Mouse (Mus musculus) cerebellum, postnatal 10 days (tissue): ENCODE measurements at regions not wholly inside any gene's neighbourhood (a gene's known extent, or its start where the extent isn't known, plus 50 kb on each side); places are given as distances from the start of the nearest gene placed in this dataset.
A peak's percentile ranks its signal among the peaks of the same experiment; 100 is the strongest.

Experiments used
- DNase-seq, 2 experiments: peaks; one replicate each; pipeline ENCODE4 v3.0.0; 2021; ENCODE audit warnings: mixed read lengths in 2 of 2

DNA sequence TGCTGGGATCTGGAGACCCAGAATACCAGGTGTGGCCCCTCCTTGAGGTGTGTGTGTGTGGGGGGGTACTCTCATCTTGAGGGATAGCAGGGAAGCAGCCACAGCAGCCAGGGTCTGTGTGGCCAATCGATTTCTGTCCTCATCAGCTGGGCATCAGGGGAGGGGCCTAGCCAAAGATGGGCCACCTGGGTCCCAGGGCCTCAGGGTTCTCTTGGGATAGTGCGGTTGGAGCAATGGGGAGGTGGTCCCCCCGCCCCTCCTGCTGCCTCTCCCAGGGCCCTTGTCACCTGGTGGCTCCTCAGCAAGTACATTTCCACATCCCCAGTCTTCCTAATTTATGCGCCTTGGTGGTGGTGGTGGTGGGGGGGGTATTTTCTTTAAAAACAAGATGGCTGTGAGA, 55.4 kb downstream of the Uncx start:
- DNase-seq = no peak

GRCm38 (mm10) chr5:139599191-139599937, 56.1 kb downstream of the Uncx start:
- peak in 1 of 2 experiments; percentile 47 for DNase-seq

GRCm38 (mm10) chr5:139600213-139600612, 56.9 kb downstream of the Uncx start:
- no peak for DNase-seq

GRCm38 (mm10) chr5:139602860-139603259, 59.6 kb downstream of the Uncx start:
- DNase-seq = peak; percentile 53 to 56

DNA sequence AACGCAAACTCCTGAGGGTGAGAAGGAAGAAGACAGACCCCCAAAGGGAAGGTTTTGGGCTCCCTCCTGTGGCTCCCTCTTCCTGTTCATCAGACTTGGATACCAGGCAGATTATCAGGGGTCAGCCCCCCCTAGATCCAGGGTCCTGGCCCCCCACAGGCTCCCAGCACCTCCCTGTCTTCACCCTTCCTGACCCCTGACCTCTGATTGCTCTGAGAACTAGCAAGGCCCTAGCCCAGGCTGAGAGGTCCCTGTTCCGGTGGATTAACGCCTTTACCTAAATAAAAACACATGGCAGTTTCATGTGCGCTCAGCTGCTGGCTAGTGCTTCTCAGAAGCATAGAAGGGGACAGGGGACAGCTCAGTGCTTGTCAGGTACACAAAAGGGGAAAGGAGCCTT, 60.2 kb downstream of the Uncx start:
- DNase-seq = no peak

- peak in 1 of 2 experiments; percentile 28 for DNase-seq
Observed at GRCm38 (mm10) chr5:139604327-139604726, 61.0 kb downstream of the Uncx start.

DNA sequence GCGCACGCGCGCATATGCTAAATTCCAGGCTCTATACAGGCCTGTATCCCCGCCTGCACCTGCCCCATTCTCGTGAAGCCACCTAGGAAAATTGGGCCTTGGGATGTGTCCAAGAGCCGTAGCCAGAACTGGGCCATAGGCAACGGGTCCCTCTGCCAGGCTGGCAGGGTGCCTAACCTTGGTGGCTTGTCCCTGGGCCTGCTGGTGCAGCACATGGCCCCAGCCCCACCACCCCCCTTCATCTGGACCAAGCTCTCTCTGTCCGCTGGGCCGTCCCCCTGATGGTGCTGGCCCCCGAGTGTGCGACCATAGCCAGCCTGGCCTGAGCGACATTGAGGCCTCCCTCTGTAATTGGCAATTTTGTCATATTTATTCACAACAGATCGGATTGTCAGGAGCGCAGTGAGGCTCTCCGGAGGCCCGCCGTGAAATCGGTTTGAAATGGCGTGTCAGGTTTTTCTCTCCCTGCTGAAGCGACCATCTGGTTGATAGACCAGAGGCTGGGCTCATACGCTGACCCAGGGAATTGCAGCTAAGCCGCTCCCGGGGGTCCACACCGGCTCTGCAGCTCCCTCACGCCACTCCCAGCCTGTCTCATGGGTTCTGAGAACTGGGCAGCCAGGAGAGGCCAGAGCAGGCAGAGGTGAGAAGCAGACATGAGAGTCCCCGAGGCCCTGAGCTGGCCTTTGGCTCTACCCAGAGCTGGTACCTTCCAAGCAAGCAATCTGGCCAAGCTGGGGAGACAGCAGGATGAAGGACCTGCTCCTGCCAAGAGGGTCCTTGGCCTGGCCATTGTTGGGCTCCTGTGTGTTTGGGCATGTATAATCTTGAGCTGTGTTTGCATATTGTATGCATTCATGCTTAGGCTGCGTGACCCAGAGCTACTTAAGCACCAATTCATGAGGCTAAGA, 67.6 kb downstream of the Uncx start:
- peak; percentile 99 to 100 for DNase-seq

- peak; percentile 76 to 77 for DNase-seq
Observed at GRCm38 (mm10) chr5:139612224-139612623, 68.9 kb downstream of the Uncx start.

GRCm38 (mm10) chr5:139612676-139613075, 69.4 kb downstream of the Uncx start:
- DNase-seq = peak; percentile 55 to 56

DNA sequence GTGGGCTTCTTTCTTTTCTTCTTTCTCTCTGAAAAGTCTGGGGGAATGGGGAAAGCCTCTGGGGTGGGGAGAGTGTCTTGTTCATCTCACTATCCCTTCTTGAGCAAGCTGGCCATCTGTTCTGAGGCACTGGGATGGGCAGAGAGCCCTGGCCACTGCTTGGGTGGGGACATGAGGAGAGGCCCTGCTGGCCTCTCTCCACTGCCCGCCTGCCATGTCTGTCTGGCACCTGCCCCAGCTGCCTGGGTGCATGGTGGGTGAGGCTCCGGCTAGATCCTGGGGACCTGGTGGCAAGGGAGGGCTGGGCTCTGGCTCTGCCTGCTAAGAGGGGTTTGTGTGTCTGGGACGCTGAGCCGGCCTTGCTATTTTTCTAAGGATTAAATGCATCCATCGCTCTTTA, 70.3 kb downstream of the Uncx start:
- DNase-seq = peak; percentile 91 to 96

DNA sequence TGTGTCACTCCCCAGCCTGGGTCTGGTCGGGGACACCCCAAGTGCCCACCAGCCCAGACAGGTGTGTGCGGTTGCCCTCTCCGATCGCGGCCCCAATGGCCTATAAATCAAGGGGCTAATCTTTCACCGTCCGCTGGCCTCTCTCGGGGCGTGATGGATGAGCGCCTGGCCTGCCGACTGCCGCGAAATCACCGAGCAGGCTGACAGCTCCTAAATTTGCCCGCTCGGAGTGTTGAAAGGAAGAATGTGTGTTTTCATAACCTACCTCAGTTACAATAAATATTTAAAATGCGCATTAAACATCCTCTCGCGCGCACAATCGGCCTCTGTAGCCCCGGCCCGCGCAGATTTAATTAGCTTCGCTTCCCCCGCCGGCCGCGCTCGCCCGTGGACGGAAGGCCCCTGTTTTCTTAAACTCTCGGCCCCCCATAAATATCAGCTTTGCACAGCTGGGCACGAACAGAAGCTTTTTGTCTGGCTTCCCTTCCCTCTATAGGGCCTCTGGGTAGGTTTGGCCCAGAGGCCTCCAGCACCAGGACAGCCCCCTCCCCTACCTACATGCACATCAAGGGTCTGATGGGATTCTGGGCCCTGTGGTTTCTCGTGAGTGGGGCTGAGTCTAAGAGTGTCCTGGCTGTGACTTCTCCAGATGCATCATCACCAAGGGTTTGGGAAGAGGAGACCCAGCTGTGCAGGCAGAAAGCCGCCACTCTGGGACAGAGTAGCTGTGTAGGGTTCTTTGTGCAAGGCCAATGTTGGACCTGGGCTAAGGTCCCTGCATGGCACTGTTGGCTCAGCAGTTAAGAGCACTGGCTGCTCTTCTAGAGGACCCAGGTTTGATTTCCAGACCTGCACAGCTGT, 76.2 kb downstream of the Uncx start:
- DNase-seq = peak in 1 of 2 experiments; percentile 32

DNA sequence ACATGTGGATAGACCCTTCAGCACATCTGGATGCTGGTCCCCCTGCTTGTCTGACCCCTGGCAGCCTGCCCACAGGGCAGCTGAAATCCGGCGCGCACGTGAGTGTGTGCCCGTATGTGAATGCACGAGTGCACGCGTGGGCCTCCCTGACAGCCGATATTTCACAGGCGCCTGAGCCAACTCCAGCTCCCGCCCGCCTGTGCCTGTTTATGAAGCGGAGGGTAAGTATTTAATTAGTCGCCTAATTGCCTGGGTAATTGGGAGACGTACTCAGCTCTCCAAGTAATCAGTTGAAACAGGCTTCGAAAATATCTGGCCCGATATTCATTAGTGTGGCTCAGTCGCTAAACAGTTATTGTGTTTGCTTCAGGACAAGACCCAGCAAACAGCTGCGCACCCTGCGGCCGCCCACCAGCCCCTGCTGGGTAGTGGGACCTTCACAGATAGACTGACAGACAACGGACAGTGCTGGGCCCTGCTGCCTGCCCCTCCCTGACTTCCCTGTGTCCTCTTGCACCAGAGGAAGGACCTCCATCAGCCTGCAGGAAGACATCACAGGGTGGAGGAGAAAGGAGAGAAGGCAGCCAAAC, 82.7 kb downstream of the Uncx start:
- peak; percentile 63 to 64 for DNase-seq

DNA sequence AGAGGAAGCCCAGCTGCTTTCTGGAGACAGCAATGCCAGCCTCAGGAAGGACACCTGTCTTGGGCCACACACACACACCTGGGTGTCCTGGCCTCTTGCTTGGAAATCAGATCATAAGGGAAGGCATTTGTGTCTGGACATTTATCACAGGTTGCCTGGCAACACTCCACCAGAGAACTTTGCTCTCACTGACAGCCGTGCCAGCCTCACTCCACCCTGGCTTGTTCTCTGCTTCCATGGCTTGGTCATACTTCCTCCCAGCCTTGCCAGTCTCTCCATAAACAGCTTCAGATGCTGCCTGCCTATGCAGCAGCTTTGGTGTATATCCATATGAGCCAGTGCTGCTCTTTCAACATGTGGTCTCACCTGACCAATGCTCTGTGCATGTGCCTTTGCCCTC, 84.3 kb downstream of the Uncx start:
- DNase-seq = no peak

DNA sequence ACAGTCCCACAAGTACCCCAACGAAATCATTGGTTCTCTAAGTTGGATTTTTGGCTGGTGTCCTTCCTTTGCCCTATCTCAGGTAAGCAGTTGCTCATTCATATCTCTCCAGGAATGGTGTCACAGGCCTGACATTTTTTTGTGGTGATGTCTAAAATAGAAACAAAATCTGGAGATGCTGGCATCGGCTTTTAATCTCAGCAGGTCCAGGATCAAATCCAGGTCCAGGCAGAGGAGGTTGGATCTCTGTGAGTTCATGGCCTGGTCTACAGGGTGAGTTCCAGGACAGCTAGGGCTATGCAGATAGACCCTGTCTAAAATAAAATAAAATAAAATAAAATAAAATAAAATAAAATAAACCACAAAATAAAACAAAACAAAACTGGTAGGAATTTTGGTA, 93.7 kb downstream of the Uncx start:
- DNase-seq = peak; percentile 73 to 77

DNA sequence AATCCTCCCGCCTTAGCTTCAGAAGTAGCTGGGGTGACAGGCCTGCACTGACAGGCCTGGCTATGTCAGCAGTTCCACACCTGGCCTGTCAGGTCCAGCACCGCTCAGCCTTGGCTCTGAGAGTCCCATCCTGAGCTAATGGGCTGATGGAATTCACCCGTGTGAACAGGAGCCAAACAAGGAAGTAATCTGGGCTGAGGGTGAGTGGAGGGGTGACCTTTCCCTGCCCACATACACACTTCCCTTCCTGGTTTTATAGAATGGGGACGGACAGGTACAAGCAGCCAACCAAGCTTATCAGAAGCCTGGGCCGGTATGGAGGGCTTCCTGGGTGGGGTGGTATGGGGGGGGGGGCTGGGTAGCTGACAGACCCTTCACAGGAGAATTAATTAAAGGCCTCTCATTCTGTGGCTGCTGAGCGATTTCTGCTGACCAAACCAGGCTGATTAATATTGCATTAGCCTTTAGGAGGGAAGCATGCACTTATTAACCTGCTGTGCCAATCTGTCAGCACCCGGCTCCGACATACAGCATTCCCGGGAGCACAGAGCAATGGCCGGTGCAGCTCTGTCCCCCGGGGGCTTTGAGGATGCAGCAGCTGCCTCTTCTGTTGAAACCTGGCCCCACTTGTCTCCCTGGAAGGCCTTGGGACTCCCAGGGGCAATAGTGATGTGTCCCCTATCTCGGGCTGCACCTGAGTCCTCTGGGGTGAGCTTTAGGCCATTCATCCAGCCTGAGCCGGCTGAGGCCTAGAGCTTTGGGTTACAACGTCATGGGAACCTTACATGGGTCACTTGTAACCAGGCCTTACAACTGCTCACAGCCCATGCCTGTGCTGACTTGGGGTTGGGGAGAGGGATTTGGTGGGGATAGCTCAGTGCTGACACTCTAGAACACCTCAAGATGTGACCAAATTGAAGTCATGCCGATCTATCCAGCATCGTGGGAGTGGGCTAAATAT, 95.2 kb downstream of the Micall2 start:
- DNase-seq = peak in 1 of 2 experiments; percentile 49

- peak; percentile 78 to 84 for DNase-seq
Observed at GRCm38 (mm10) chr5:139644816-139645215, 91.3 kb downstream of the Micall2 start.

GRCm38 (mm10) chr5:139651041-139651440, 85.1 kb downstream of the Micall2 start:
- DNase-seq = no peak
